Mouse (Mus musculus) neutrophil, adult 5-6 weeks (primary cell): ENCODE measurements around the gene Elf1. TPM values are rescaled to one million over a fixed set of nuclear protein-coding genes. Genes with fewer than 3 reads are reported as not detected.
A peak's percentile ranks its signal among the peaks of the same experiment; 100 is the strongest.
"Not testable (repeated sequence)": the region's sequence is repeated elsewhere in the genome, so short reads cannot be mapped to it uniquely, and the experiment has no call there.

Source experiments
- ATAC-seq: fragments of 151-379, 151-347 bp; 2 replicates; pipeline ENCODE4 v1.8.0; 2017; ENCODE audit warnings: mild to moderate bottlenecking, moderate TSS enrichment; ENCODE audit not compliant: insufficient number of reproducible peaks, poor library complexity, low FRiP score, severe bottlenecking; ENCODE audit errors: extremely low read depth
- total RNA-seq: library from RNA; stranded (forward); fragments of 200-1000 nt; gene quantifications from 2 replicates; pipeline ENCODE4 v1.2.3, GENCODE M21; 2017

Gene Elf1
- total RNA-seq, 1 experiment from 2014 or later, result 249 TPM

GRCm38 (mm10) chr14:79518123-79518522 is 37.1 kb downstream of the Elf1 start:
- no peak for ATAC-seq

- no peak for ATAC-seq
Measured at GRCm38 (mm10) chr14:79518761-79519662, 38.0 kb downstream of the Elf1 start.

DNA sequence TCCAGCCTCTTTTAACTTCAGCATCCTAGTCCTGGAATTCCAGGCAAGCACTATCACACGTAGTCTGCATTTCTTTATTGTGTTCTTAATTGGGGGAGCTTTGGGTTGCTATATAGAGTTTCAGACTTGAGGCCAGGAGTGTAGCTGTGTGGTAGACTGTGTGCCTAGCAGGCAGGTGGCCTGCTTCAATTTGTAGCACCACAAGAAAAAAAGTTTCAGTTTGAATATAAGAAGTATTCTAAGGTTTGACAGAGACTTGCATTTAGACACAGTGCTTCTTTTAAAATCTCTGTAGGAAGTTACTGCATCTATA is 38.6 kb downstream of the Elf1 start:
- ATAC-seq, result no peak

GRCm38 (mm10) chr14:79520612-79521011 is 39.6 kb downstream of the Elf1 start:
- ATAC-seq, result no peak

DNA sequence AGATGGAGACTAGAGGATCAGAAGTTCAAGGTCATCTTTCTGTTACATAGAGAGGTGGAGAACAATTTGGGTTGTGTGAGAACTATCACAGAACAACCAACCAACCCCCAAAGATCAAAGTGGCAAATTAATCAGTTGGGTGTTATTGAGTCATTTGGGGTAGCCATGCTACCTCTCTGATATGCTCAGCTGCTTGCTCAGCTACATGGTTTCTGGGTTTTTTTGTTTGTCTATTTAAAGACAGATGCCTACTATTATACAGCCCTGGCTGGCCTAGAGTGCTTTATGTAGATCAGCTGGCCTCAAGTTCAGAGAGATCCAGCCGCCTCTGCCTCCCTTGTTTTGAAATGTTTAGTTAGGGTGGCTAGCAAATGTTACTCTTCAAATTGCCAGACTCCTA is 40.1 kb downstream of the Elf1 start:
- no peak for ATAC-seq

DNA sequence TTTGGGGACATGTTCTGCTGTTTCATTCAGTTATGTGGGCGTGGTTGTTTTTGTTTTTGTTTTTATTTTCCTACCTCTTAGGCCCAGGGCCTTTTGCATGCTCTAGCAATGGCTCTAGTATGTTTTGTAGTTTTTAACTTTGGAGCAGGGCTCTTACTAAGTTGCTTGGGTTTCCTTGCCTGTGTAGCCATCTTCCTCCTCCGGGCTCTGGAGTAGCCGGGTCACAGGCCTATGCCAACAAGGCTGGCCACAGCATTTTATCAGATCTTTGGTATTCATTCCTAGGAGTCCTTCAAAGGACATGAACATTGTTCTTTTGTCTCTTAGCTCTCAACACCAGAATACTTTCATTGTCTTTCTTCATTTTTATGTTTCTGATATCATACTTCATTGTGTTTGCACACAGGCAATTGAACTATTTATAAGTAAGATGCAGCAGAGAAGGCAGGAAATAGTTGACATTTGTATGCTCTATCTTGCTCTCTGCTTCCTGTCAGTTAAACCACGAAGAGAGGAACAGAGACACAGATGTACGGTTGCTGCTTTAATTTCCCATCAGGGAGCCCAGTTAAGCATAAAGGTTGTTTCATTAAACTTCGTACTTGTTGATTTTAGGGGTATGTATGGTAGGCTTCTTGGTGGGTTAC is 40.6 kb downstream of the Elf1 start:
- peak; percentile 48; the same call in 1 of the 2 replicates for ATAC-seq

DNA sequence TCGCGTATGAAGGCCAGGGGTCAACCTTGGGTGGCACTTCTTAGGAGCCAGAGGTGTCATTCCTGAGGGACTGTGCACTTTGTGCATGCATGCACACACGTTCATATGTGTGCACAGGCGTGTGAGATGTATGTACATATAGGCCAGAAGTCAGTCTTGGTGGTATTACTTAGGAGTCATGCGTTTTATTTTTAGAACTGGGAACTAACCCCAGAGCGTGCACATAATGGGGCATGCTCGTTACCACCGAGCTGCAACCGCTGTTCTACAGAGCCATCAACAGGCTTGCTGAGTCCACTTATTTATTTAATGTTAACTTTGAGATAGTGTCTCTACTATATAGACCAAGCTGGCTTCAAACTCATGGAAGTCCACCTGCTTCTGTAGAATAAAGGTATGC is 41.4 kb downstream of the Elf1 start:
- ATAC-seq, result peak; percentile 30; the same call in 1 of the 2 replicates

DNA sequence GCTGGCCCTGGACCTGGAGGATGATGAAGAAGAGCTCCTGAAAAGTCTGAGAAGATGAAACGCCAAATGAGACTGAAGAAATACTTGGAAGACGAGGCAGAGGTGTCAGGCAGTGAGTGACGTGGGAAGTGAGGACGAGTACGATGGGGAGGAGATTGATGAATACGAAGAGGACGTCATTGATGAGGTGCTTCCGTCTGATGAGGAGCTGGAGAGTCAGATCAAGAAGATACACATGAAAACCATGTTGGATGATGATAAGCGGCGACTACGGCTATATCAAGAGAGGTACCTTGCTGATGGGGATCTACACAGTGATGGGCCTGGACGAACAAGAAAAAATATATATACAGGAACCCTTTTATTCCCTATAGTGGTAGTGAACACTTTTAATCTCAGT is 45.1 kb downstream of the Elf1 start:
- ATAC-seq, result not testable (repeated sequence)

DNA sequence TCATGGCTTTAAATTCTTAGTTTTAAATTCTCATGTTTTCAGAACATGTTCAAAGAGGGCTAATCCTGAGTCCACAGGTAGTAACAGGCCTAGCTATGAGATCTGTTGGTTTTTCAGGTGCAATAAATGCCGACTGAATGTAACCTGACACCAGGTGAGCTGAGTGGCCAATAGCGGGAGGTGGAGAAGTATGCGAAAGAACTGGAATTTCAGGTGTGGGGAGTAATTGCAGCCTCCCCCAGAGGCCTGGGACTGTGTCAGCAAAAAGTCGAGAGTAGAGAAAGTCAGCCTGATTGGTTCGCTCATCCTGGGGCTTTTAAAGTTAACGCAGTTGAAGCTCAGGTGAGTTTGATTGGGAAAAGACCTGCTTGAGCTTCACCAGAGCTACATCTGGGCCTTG is 46.7 kb downstream of the Elf1 start:
- ATAC-seq, result no peak

DNA sequence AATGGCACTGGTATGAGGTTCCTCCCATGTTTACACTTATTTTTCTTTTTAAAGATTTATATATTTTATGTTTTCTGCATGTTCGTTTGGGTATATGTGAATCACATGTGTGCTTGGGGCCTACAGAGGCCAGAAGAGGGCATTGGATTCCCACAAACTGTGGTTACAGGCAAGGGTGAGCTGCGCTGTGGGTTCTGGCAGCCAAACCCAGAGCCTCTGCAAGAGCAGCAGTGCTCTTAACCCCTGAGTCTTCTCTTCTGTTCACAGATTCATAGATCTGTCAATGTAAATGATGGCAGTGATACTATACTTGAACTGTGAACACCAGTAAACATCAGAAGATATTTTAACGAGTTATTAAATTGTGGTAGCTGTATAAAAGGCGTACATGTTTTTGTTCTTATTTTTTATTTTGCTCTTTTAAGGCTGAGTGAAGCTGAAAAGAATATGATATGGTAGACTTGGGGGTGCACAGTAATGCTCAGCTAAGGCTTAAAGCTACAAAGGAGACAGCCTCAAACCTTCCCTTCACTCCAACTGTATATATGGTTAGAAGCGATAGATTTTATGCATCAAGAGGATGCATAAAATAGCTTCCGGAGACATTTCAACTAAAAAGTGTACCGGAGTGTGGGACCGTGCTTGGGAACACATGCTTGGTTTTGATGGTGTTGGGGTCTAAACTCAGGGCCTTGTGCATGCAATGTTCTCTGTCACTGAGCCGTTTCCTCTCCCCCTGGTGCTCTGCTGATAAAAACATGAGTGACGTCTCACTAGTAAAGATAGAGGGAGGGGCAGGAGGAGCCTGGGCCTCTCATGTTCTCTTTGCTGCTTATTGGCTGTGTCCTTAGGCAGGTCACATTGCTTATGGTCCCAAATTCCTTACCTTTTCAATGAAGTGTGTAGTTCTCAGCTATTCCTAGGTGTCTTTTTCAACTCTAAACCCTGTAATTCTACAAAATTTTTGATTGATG is 48.9 kb downstream of the Elf1 start:
- ATAC-seq, result peak; percentile 77

- ATAC-seq, result no peak
Measured at GRCm38 (mm10) chr14:79530761-79531160, 49.8 kb downstream of the Elf1 start.

- 0 out of 2 replicates have a peak, but pooled peaks have one; percentile 4 for ATAC-seq
Measured at GRCm38 (mm10) chr14:79532036-79532776, 51.2 kb downstream of the Elf1 start.

GRCm38 (mm10) chr14:79533350-79533749 is 52.4 kb downstream of the Elf1 start:
- peak; percentile 33; the same call in 1 of the 2 replicates for ATAC-seq

- ATAC-seq, result no peak
Measured at GRCm38 (mm10) chr14:79534206-79534605, 53.2 kb downstream of the Elf1 start.

DNA sequence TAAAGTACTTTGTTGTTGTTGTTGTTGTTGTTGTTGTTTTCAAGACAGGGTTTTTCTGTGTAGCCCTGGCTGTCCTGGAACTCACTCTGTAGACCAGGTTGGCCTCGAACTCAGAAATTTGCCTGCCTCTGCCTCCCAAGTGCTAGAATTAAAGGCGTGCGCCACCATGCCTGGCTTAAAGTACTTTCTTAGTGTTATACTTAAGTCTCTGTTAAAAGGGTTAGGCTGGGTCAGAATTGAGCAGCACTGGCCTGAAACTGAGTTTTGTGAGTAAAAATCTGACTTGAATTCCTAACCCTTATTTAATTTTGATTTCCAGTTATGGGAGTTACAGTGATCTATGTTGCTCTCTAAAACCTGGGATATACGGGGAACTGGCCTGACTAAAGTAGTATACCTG is 53.7 kb downstream of the Elf1 start:
- ATAC-seq, result not testable (repeated sequence)

DNA sequence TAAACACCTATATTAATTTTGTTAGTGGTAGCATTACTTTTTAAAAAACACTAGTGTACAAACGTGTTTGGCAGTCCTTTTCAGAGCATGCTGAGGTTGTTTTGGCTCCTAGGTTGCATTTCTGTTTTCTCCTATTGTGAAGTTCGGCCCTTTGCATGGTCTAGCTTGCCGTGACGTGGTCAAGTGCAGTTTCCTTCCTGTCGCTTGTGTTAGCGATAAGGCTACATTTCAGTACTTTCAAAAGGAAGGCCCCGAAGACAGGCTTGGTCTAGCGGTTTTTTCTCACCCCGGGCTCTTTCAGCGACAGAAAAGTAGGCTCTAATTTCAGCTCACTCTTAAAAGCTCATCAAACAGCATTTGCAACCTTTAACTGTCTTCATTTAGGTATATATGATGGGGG is 54.3 kb downstream of the Elf1 start:
- peak; percentile 49 for ATAC-seq

- ATAC-seq, result no peak
Measured at GRCm38 (mm10) chr14:79536011-79536410, 55.0 kb downstream of the Elf1 start.

- ATAC-seq, result no peak
Measured at GRCm38 (mm10) chr14:79536837-79537236, 55.8 kb downstream of the Elf1 start.

DNA sequence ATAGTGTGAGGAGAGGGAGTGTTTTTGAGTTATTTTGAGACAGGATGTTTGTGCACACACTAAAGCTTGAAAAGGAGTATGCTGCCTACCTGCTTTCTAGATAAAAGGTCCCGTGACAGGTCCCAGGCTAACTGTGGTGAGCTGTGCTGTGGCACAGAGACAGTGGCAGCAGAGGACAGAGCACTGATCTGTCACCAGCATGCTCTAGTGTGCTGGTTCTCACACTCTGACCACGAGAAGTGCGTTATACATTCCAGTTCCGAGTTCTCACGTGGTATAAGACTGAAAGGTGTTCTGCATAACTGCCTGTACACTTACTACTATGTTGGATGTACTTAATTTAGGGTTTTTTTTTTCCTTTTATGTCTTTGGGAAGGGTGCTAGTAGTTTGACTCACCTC is 56.5 kb downstream of the Elf1 start:
- peak; percentile 75 for ATAC-seq
